Comparison of ENCODE assay signal across 18 mouse cellular contexts in the genomic region with DNA sequence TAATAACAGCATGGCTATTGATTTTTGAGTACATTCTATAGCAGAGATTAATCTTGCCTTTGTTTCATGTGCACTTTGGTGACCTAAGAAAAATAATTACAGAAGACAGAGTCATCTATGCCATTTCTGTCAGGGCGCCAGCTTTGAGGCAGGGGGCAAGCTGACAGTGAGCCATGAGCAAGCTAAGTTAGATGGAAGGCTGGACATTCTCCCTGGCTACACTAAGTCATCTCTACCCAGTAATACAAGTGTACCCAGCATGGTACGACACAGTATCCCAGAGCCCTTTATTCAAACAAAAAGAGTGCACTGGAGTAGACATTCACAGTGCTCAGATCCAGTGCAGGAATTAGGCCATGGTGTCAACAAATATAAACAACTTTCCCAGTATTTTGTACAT.
DNase-seq lines count a peak whose midpoint lies in the region; ATAC-seq and TF ChIP-seq lines count a peak whose summit lies in the region.
"Had no signal": no experiment of that assay in that cellular context is flagged by ENCODE, and none has a peak within 500 bp of the region (broad histone marks: within the 10 kb centered on the region; RNA-seq: fewer than 3 reads in every experiment).

No protein-coding gene starts in this region.

- H3K4me3 ChIP-seq in hindbrain, embryonic 11.5 days (ENCODE audit: low read depth, low read length) = no peak overlapping the region
- H3K4me3 ChIP-seq in hindbrain, embryonic 10.5 days = no peak overlapping the region
- H3K4me3 ChIP-seq in midbrain, postnatal 0 days (ENCODE audit: low read depth, low read length) = no peak overlapping the region
- H3K4me3 ChIP-seq in midbrain, embryonic 10.5 days = no peak overlapping the region
- no peak overlapping the region for H3K4me3 ChIP-seq in hindbrain, postnatal 0 days (ENCODE audit: low read length)
- H3K4me3 ChIP-seq: embryonic facial prominence, embryonic 12.5 days; forebrain, embryonic 12.5 days; heart, embryonic 10.5 days had no signal

- no peak overlapping the region for H3K27ac ChIP-seq in hindbrain, embryonic 11.5 days (ENCODE audit: low read depth, low read length)
- H3K27ac ChIP-seq in hindbrain, embryonic 10.5 days = no peak overlapping the region
- no peak overlapping the region for H3K27ac ChIP-seq in midbrain, postnatal 0 days (ENCODE audit: low read depth, low read length)
- H3K27ac ChIP-seq in midbrain, embryonic 10.5 days (replicated peaks) = no peak overlapping the region
- no peak overlapping the region for H3K27ac ChIP-seq in hindbrain, postnatal 0 days
- H3K27ac ChIP-seq: embryonic facial prominence, embryonic 12.5 days; forebrain, embryonic 12.5 days; heart, embryonic 10.5 days had no signal

- no peak for TF ChIP-seq CTCF in midbrain, postnatal 0 days (IDR thresholded peaks at IDR 0.05)
- TF ChIP-seq CTCF in hindbrain, postnatal 0 days (IDR thresholded peaks at IDR 0.05; ENCODE audit: low read depth) = no peak

- no peaks in the 10 kb centered on the region for H3K4me1 ChIP-seq in hindbrain, embryonic 11.5 days (replicated peaks; ENCODE audit: control insufficient read depth, insufficient read depth, low read length)
- no peaks in the 10 kb centered on the region for H3K4me1 ChIP-seq in hindbrain, embryonic 10.5 days (replicated peaks)
- H3K4me1 ChIP-seq in midbrain, postnatal 0 days (ENCODE audit: insufficient read depth, low read length) = no peaks in the 10 kb centered on the region
- no peaks in the 10 kb centered on the region for H3K4me1 ChIP-seq in midbrain, embryonic 10.5 days
- no peaks in the 10 kb centered on the region for H3K4me1 ChIP-seq in hindbrain, postnatal 0 days (ENCODE audit: insufficient read depth, low read length)
- H3K4me1 ChIP-seq: embryonic facial prominence, embryonic 12.5 days; forebrain, embryonic 12.5 days; heart, embryonic 10.5 days had no signal

- no peaks in the 10 kb centered on the region for H3K27me3 ChIP-seq in hindbrain, embryonic 11.5 days (ENCODE audit: control insufficient read depth, insufficient read depth, low read length)
- no peaks in the 10 kb centered on the region for H3K27me3 ChIP-seq in hindbrain, embryonic 10.5 days (ENCODE audit: insufficient read depth, poor library complexity, severe bottlenecking)
- H3K27me3 ChIP-seq in midbrain, postnatal 0 days (ENCODE audit: insufficient read depth, low read length) = no peaks in the 10 kb centered on the region
- no peaks in the 10 kb centered on the region for H3K27me3 ChIP-seq in midbrain, embryonic 10.5 days (ENCODE audit: low read depth, poor library complexity, severe bottlenecking)
- H3K27me3 ChIP-seq in hindbrain, postnatal 0 days (ENCODE audit: insufficient read depth, low read length) = no peaks in the 10 kb centered on the region
- H3K27me3 ChIP-seq: CH12.LX; embryonic facial prominence, embryonic 12.5 days; forebrain, embryonic 12.5 days had no signal

- DNase-seq in hindbrain, embryonic 11.5 days (ENCODE audit: low spot score) = no peak
- no peak for DNase-seq in hindbrain, embryonic 10.5 days (ENCODE audit: low spot score)
- DNase-seq in midbrain, postnatal 0 days (ENCODE audit: low spot score) = peak; percentile 44
- no peak for DNase-seq in midbrain, embryonic 10.5 days (ENCODE audit: low spot score)
- DNase-seq in hindbrain, postnatal 0 days (ENCODE audit: low spot score) = peak; percentile 44
- no peak for DNase-seq in thymus, postnatal 14 days
- DNase-seq: cerebellum, adult 18-20 months; cerebellum, adult 9-11 months; gastrocnemius, postnatal 10 days; heart, adult 18-20 months; heart, postnatal 4 days had no signal

- no peaks in the 10 kb centered on the region for H3K36me3 ChIP-seq in hindbrain, embryonic 11.5 days (ENCODE audit: control insufficient read depth, insufficient read depth, low read length)
- no peaks in the 10 kb centered on the region for H3K36me3 ChIP-seq in hindbrain, embryonic 10.5 days
- no peaks in the 10 kb centered on the region for H3K36me3 ChIP-seq in midbrain, postnatal 0 days (ENCODE audit: insufficient read depth, low read length)
- H3K36me3 ChIP-seq in midbrain, embryonic 10.5 days = no peaks in the 10 kb centered on the region
- no peaks in the 10 kb centered on the region for H3K36me3 ChIP-seq in hindbrain, postnatal 0 days (ENCODE audit: insufficient read depth, low read length)
- H3K36me3 ChIP-seq: embryonic facial prominence, embryonic 12.5 days; forebrain, embryonic 12.5 days; heart, embryonic 10.5 days had no signal

- 0 out of 2 replicates have a peak, but pooled peaks have one; percentile 33 for ATAC-seq in hindbrain, embryonic 11.5 days (ENCODE audit: low FRiP score)
- no peak for ATAC-seq in midbrain, postnatal 0 days (ENCODE audit: low FRiP score)
- ATAC-seq in hindbrain, postnatal 0 days = peak; percentile 68
- ATAC-seq: activated CD4-positive, CD25-positive, alpha-beta regulatory T cell, adult 4 months; forebrain, embryonic 16.5 days; Patski had no signal

- no peak overlapping the region for H3K4me2 ChIP-seq in hindbrain, embryonic 11.5 days (replicated peaks; ENCODE audit: low read depth, low read length)
- no peak overlapping the region for H3K4me2 ChIP-seq in midbrain, postnatal 0 days (ENCODE audit: low read depth, low read length, poor library complexity, severe bottlenecking)
- H3K4me2 ChIP-seq in hindbrain, postnatal 0 days (ENCODE audit: low read depth, low read length) = no peak overlapping the region
- H3K4me2 ChIP-seq: embryonic facial prominence, embryonic 12.5 days; forebrain, embryonic 12.5 days had no signal

- no peaks in the 10 kb centered on the region for H3K9me3 ChIP-seq in hindbrain, embryonic 11.5 days (ENCODE audit: control insufficient read depth, low read length)
- H3K9me3 ChIP-seq in hindbrain, embryonic 10.5 days = no peaks in the 10 kb centered on the region
- H3K9me3 ChIP-seq in midbrain, postnatal 0 days (ENCODE audit: low read length) = no peaks in the 10 kb centered on the region
- no peaks in the 10 kb centered on the region for H3K9me3 ChIP-seq in midbrain, embryonic 10.5 days (replicated peaks)
- no peaks in the 10 kb centered on the region for H3K9me3 ChIP-seq in hindbrain, postnatal 0 days (ENCODE audit: low read length)
- H3K9me3 ChIP-seq: embryonic facial prominence, embryonic 12.5 days; forebrain, embryonic 12.5 days; heart, embryonic 10.5 days had no signal

- no peak overlapping the region for H3K9ac ChIP-seq in hindbrain, embryonic 11.5 days (ENCODE audit: low read depth, low read length)
- H3K9ac ChIP-seq in midbrain, postnatal 0 days (replicated peaks; ENCODE audit: low read length, poor library complexity, severe bottlenecking) = no peak overlapping the region
- H3K9ac ChIP-seq in hindbrain, postnatal 0 days (replicated peaks; ENCODE audit: low read length) = no peak overlapping the region
- H3K9ac ChIP-seq: embryonic facial prominence, embryonic 12.5 days; forebrain, embryonic 12.5 days had no signal

- 65% methylated on average over 2 of the region's 2 CpGs for WGBS in hindbrain, embryonic 11.5 days
- WGBS in hindbrain, embryonic 10.5 days = 78% methylated on average over 2 of the region's 2 CpGs
- 67% methylated on average over 2 of the region's 2 CpGs for WGBS in midbrain, postnatal 0 days
- 76% methylated on average over 2 of the region's 2 CpGs for WGBS in midbrain, embryonic 10.5 days
- 47% methylated on average over 2 of the region's 2 CpGs for WGBS in hindbrain, postnatal 0 days

Comparison
In these comparisons a context has a peak if more than half of its experiments do, and no peak if none do; other contexts are left out.
1. DNase-seq: peak in midbrain, postnatal 0 days (single experiment) and hindbrain, postnatal 0 days (single experiment); none in hindbrain, embryonic 11.5 days (single experiment), hindbrain, embryonic 10.5 days (single experiment), midbrain, embryonic 10.5 days (single experiment) and thymus, postnatal 14 days (single experiment).